Mouse (Mus musculus): Measurements from ENCODE around the gene Sgk2. TPM values are rescaled to one million over a fixed set of nuclear protein-coding genes. Genes with fewer than 3 reads are reported as not detected.
A peak's percentile ranks its signal among the peaks of the same experiment; 100 is the strongest.

Sgk2 gene
- polyA plus RNA-seq, 1 experiment from 2014 or later, result not detected

- Histone ChIP-seq H3K4me1 (replicated peaks) (no peaks in the 10 kb centered on the region), H3K36me3 (peaks cover 95% of the 10 kb centered on the region), H3K9me3 (no peaks in the 10 kb centered on the region), H3K4me3 (replicated peaks) (no peak overlapping the region), H3K9ac (replicated peaks) (no peak overlapping the region), H3K27me3 (no peaks in the 10 kb centered on the region), H3K27ac (no peak overlapping the region), H3K4me2 (no peak overlapping the region)
- 83% methylated on average over 2 of the region's 2 CpGs for WGBS
- ATAC-seq (ENCODE audit: insufficient number of reproducible peaks, insufficient read depth, low FRiP score, low TSS enrichment, low read depth), result no peak
Observed at GRCm38 (mm10) chr2:163031757-163032156, 44.6 kb downstream of the Sgk2 start.

- ATAC-seq (ENCODE audit: insufficient number of reproducible peaks, insufficient read depth, low FRiP score, low TSS enrichment, low read depth), result no peak
- H3K9ac ChIP-seq (replicated peaks), result no peak overlapping the region
- no peak overlapping the region for H3K27ac ChIP-seq
- WGBS, result 38% methylated on average over 4 of the region's 4 CpGs
- H3K9me3 ChIP-seq, result no peaks in the 10 kb centered on the region
- no peak overlapping the region for H3K4me2 ChIP-seq
- peaks cover 95% of the 10 kb centered on the region for H3K36me3 ChIP-seq
- no peak overlapping the region for H3K4me3 ChIP-seq (replicated peaks)
- H3K4me1 ChIP-seq (replicated peaks), result no peaks in the 10 kb centered on the region
- no peaks in the 10 kb centered on the region for H3K27me3 ChIP-seq
Observed at GRCm38 (mm10) chr2:163032622-163033021, 45.5 kb downstream of the Sgk2 start.

GRCm38 (mm10) chr2:163039940-163040339 is 52.8 kb downstream of the Sgk2 start:
- H3K9me3 ChIP-seq, result no peaks in the 10 kb centered on the region
- no peak overlapping the region for H3K9ac ChIP-seq (replicated peaks)
- no peak overlapping the region for H3K4me2 ChIP-seq
- peaks cover 91% of the 10 kb centered on the region for H3K36me3 ChIP-seq
- ATAC-seq (ENCODE audit: insufficient number of reproducible peaks, insufficient read depth, low FRiP score, low TSS enrichment, low read depth), result no peak
- no peak overlapping the region for H3K27ac ChIP-seq
- no peak overlapping the region for H3K4me3 ChIP-seq (replicated peaks)
- no peaks in the 10 kb centered on the region for H3K4me1 ChIP-seq (replicated peaks)
- WGBS, result 85% methylated on average over 7 of the region's 7 CpGs
- no peaks in the 10 kb centered on the region for H3K27me3 ChIP-seq

GRCm38 (mm10) chr2:163048125-163048524 is 61.0 kb downstream of the Sgk2 start:
- no peaks in the 10 kb centered on the region for H3K27me3 ChIP-seq
- H3K27ac ChIP-seq, result no peak overlapping the region
- no peak overlapping the region for H3K9ac ChIP-seq (replicated peaks)
- WGBS, result 8% methylated on average over 10 of the region's 10 CpGs
- peak overlapping the region; percentile 44 for H3K4me2 ChIP-seq
- no peaks in the 10 kb centered on the region for H3K4me1 ChIP-seq (replicated peaks)
- no peak overlapping the region for H3K4me3 ChIP-seq (replicated peaks)
- ATAC-seq (ENCODE audit: insufficient number of reproducible peaks, insufficient read depth, low FRiP score, low TSS enrichment, low read depth), result no peak
- peaks cover 44% of the 10 kb centered on the region for H3K36me3 ChIP-seq
- H3K9me3 ChIP-seq, result no peaks in the 10 kb centered on the region

- no peaks in the 10 kb centered on the region; the same call in 1 of the 2 replicates for H3K4me1 ChIP-seq (replicated peaks)
- H3K4me3 ChIP-seq (replicated peaks), result no peak overlapping the region
- peaks cover 35% of the 10 kb centered on the region for H3K36me3 ChIP-seq
- no peak overlapping the region for H3K27ac ChIP-seq
- WGBS, result 98% methylated on average over 2 of the region's 2 CpGs
- no peak overlapping the region for H3K4me2 ChIP-seq
- no peaks in the 10 kb centered on the region for H3K27me3 ChIP-seq
- no peaks in the 10 kb centered on the region for H3K9me3 ChIP-seq
- ATAC-seq (ENCODE audit: insufficient number of reproducible peaks, insufficient read depth, low FRiP score, low TSS enrichment, low read depth), result no peak
- H3K9ac ChIP-seq (replicated peaks), result no peak overlapping the region
Observed at GRCm38 (mm10) chr2:163049116-163049515, 62.0 kb downstream of the Sgk2 start.

- Histone ChIP-seq H3K4me1 (replicated peaks) (peaks cover 15% of the 10 kb centered on the region), H3K9ac (replicated peaks) (no peak overlapping the region), H3K9me3 (no peaks in the 10 kb centered on the region), H3K27ac (no peak overlapping the region), H3K4me2 (no peak overlapping the region), H3K4me3 (replicated peaks) (no peak overlapping the region), H3K36me3 (peaks cover 14% of the 10 kb centered on the region), H3K27me3 (no peaks in the 10 kb centered on the region)
- ATAC-seq (ENCODE audit: insufficient number of reproducible peaks, insufficient read depth, low FRiP score, low TSS enrichment, low read depth), result no peak
- 67% methylated on average over 1 of the region's 1 CpGs for WGBS
Observed at GRCm38 (mm10) chr2:163051691-163052090, 64.6 kb downstream of the Sgk2 start.

- H3K9ac ChIP-seq (replicated peaks), result no peak overlapping the region
- H3K4me3 ChIP-seq (replicated peaks), result no peak overlapping the region
- no peaks in the 10 kb centered on the region for H3K9me3 ChIP-seq
- H3K36me3 ChIP-seq, result peaks cover 9% of the 10 kb centered on the region; the same call in 1 of the 2 replicates
- peaks cover 15% of the 10 kb centered on the region for H3K4me1 ChIP-seq (replicated peaks)
- 37% methylated on average over 4 of the region's 4 CpGs for WGBS
- H3K4me2 ChIP-seq, result no peak overlapping the region
- no peaks in the 10 kb centered on the region for H3K27me3 ChIP-seq
- ATAC-seq (ENCODE audit: insufficient number of reproducible peaks, insufficient read depth, low FRiP score, low TSS enrichment, low read depth), result no peak
- H3K27ac ChIP-seq, result no peak overlapping the region
Observed at GRCm38 (mm10) chr2:163052101-163052500, 65.0 kb downstream of the Sgk2 start.

- Histone ChIP-seq H3K4me3 (replicated peaks) (no peak overlapping the region), H3K9me3 (no peaks in the 10 kb centered on the region), H3K9ac (replicated peaks) (no peak overlapping the region), H3K27ac (no peak overlapping the region), H3K4me1 (replicated peaks) (peaks cover 15% of the 10 kb centered on the region), H3K36me3 (peaks cover 5% of the 10 kb centered on the region; the same call in 1 of the 2 replicates), H3K4me2 (no peak overlapping the region), H3K27me3 (no peaks in the 10 kb centered on the region)
- WGBS, result 69% methylated on average over 4 of the region's 4 CpGs
- ATAC-seq (ENCODE audit: insufficient number of reproducible peaks, insufficient read depth, low FRiP score, low TSS enrichment, low read depth), result no peak
Observed at GRCm38 (mm10) chr2:163052826-163053225, 65.7 kb downstream of the Sgk2 start.

- peak within 1 kb of the TSS; percentile 77 for H3K9ac ChIP-seq (replicated peaks)
- WGBS, result under 1% methylated on average over 48 of the region's 48 CpGs
- peak within 1 kb of the TSS; percentile 50; the same call in 1 of the 2 replicates for H3K27ac ChIP-seq
- H3K4me3 ChIP-seq (replicated peaks), result peak within 1 kb of the TSS; percentile 77
- H3K36me3 ChIP-seq, result no peaks in the 10 kb centered on the region
- H3K4me1 ChIP-seq (replicated peaks), result peaks cover 15% of the 10 kb centered on the region
- H3K4me2 ChIP-seq, result peak within 1 kb of the TSS; percentile 98
- ATAC-seq (ENCODE audit: insufficient number of reproducible peaks, insufficient read depth, low FRiP score, low TSS enrichment, low read depth), result peak; percentile 96
- H3K9me3 ChIP-seq, result no peaks in the 10 kb centered on the region
- no peaks in the 10 kb centered on the region for H3K27me3 ChIP-seq
Observed at GRCm38 (mm10) chr2:163054335-163054840, 67.3 kb downstream of the Sgk2 start, which contains the start of gene Mybl2. TSS of gene Mybl2 (plus strand) at chr2:163054687.

GRCm38 (mm10) chr2:163054891-163055494 is 67.9 kb downstream of the Sgk2 start:
- Histone ChIP-seq H3K4me2 (peak overlapping the region; percentile 98), H3K4me3 (replicated peaks) (peak overlapping the region; percentile 77), H3K9ac (replicated peaks) (peak overlapping the region; percentile 77), H3K27me3 (no peaks in the 10 kb centered on the region), H3K9me3 (no peaks in the 10 kb centered on the region), H3K27ac (peak overlapping the region; percentile 50; the same call in 1 of the 2 replicates), H3K36me3 (no peaks in the 10 kb centered on the region), H3K4me1 (replicated peaks) (peaks cover 15% of the 10 kb centered on the region)
- ATAC-seq (ENCODE audit: insufficient number of reproducible peaks, insufficient read depth, low FRiP score, low TSS enrichment, low read depth), result peak; percentile 20; the same call in 1 of the 2 replicates
- under 1% methylated on average over 30 of the region's 38 CpGs for WGBS

GRCm38 (mm10) chr2:163055715-163056114 is 68.6 kb downstream of the Sgk2 start:
- H3K9me3 ChIP-seq, result no peaks in the 10 kb centered on the region
- H3K36me3 ChIP-seq, result no peaks in the 10 kb centered on the region
- no peak for ATAC-seq (ENCODE audit: insufficient number of reproducible peaks, insufficient read depth, low FRiP score, low TSS enrichment, low read depth)
- peaks cover 15% of the 10 kb centered on the region for H3K4me1 ChIP-seq (replicated peaks)
- H3K4me3 ChIP-seq (replicated peaks), result peak overlapping the region; percentile 77
- H3K27me3 ChIP-seq, result no peaks in the 10 kb centered on the region
- H3K9ac ChIP-seq (replicated peaks), result peak overlapping the region; percentile 77
- WGBS, result 41% methylated on average over 5 of the region's 5 CpGs
- peak overlapping the region; percentile 98 for H3K4me2 ChIP-seq
- H3K27ac ChIP-seq, result no peak overlapping the region
